Mouse (Mus musculus) layer of hippocampus, adult 11-12 months (tissue): Measurements from ENCODE around the gene Lama5.

Experiments used
- DNase-seq: peaks from one replicate; pipeline ENCODE4 v3.0.0; 2022; ENCODE audit warnings: low spot score

The Lama5 gene

GRCm38 (mm10) chr2:180135414-180135813, 90.2 kb downstream of the Lama5 start:
- DNase-seq: no peak

GRCm38 (mm10) chr2:180133911-180134310, 91.7 kb downstream of the Lama5 start:
- no peak for DNase-seq

- no peak for DNase-seq
Observed at GRCm38 (mm10) chr2:180133231-180133630, 92.4 kb downstream of the Lama5 start.

- no peak for DNase-seq
Observed at GRCm38 (mm10) chr2:180127675-180128074, 98.0 kb downstream of the Lama5 start.
